Mouse (Mus musculus): ENCODE measurements around the gene Mpp6. TPM values are rescaled to one million over a fixed set of nuclear protein-coding genes. Genes with fewer than 3 reads are reported as not detected.

The Mpp6 gene
- polyA plus RNA-seq, 1 experiment from 2014 or later = 65.4 TPM

- H3K36me3 ChIP-seq (ENCODE audit: poor library complexity, severe bottlenecking) = no peaks in the 10 kb centered on the region
- no peak overlapping the region for H3K9ac ChIP-seq
- H3K4me3 ChIP-seq = no peak overlapping the region
- no peak overlapping the region for H3K27ac ChIP-seq
- no peaks in the 10 kb centered on the region for H3K4me1 ChIP-seq
- no peaks in the 10 kb centered on the region for H3K27me3 ChIP-seq
- 79% methylated on average over 1 of the region's 1 CpGs for WGBS
- no peaks in the 10 kb centered on the region for H3K9me3 ChIP-seq (replicated peaks)
- no peak for ATAC-seq
- H3K4me2 ChIP-seq = no peak overlapping the region
Measured at GRCm38 (mm10) chr6:50232984-50233383, 122.9 kb downstream of the Mpp6 start.

DNA sequence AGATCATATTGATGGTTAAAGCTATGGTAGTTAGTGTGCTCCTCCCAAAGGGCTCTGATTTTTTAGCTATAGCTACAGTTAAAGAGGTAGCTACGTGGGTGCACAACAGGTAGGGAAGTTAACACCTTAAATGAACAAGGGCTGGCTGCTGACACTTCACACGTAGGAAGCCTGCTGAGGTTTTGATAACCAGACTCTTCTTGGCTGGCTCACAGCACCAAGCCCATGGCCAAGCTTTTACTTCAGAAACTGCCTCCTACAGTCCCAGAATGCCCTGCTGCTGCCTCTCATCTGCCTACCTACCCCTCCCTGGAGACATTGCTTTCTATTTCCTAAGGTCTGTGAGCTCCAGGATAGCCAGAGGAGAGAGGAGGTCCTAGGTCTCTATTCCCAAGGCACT is 127.9 kb downstream of the Mpp6 start:
- Histone ChIP-seq H3K27ac (no peak overlapping the region), H3K4me3 (no peak overlapping the region), H3K36me3 (ENCODE audit: poor library complexity, severe bottlenecking) (no peaks in the 10 kb centered on the region), H3K4me1 (no peaks in the 10 kb centered on the region), H3K9ac (no peak overlapping the region), H3K4me2 (no peak overlapping the region), H3K9me3 (replicated peaks) (no peaks in the 10 kb centered on the region), H3K27me3 (no peaks in the 10 kb centered on the region)
- 68% methylated on average over 2 of the region's 2 CpGs for WGBS
- no peak for ATAC-seq

- WGBS = 95% methylated on average over 2 of the region's 2 CpGs
- no peak overlapping the region for H3K9ac ChIP-seq
- no peak overlapping the region for H3K4me2 ChIP-seq
- ATAC-seq = no peak
- H3K27me3 ChIP-seq = no peaks in the 10 kb centered on the region
- no peak overlapping the region for H3K4me3 ChIP-seq
- no peaks in the 10 kb centered on the region for H3K36me3 ChIP-seq (ENCODE audit: poor library complexity, severe bottlenecking)
- H3K9me3 ChIP-seq (replicated peaks) = no peaks in the 10 kb centered on the region
- no peak overlapping the region for H3K27ac ChIP-seq
- no peaks in the 10 kb centered on the region for H3K4me1 ChIP-seq
Measured at GRCm38 (mm10) chr6:50239902-50240301, 129.9 kb downstream of the Mpp6 start.

GRCm38 (mm10) chr6:50240437-50240836 is 130.4 kb downstream of the Mpp6 start:
- no peak overlapping the region for H3K4me2 ChIP-seq
- no peak overlapping the region for H3K9ac ChIP-seq
- no peak for ATAC-seq
- no peaks in the 10 kb centered on the region for H3K4me1 ChIP-seq
- H3K4me3 ChIP-seq = no peak overlapping the region
- 84% methylated on average over 5 of the region's 5 CpGs for WGBS
- H3K27me3 ChIP-seq = no peaks in the 10 kb centered on the region
- no peak overlapping the region for H3K27ac ChIP-seq
- no peaks in the 10 kb centered on the region for H3K9me3 ChIP-seq (replicated peaks)
- no peaks in the 10 kb centered on the region for H3K36me3 ChIP-seq (ENCODE audit: poor library complexity, severe bottlenecking)

DNA sequence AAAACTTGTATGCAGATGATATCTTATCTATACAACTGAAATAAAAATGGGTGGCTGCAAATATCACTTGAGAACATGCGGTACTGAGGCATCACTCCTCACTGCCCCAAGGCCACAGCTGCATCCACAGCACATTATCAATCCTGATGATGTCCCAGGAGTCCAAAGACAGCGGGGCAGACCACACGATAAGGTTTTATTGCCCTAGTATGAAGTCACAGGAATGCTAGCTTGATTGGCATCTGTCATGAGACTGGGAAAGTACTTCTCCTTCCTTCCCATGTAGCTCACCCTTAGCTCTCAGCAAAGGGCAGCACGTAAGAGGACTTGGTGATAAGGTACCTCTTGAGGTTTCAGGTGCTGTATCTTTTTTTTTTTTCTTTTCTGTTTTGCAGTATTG is 134.1 kb downstream of the Mpp6 start:
- H3K9ac ChIP-seq = no peak overlapping the region
- no peak overlapping the region for H3K4me3 ChIP-seq
- H3K27ac ChIP-seq = no peak overlapping the region
- H3K9me3 ChIP-seq (replicated peaks) = no peaks in the 10 kb centered on the region
- ATAC-seq = no peak
- no peaks in the 10 kb centered on the region for H3K4me1 ChIP-seq
- no peaks in the 10 kb centered on the region for H3K36me3 ChIP-seq (ENCODE audit: poor library complexity, severe bottlenecking)
- WGBS = 92% methylated on average over 4 of the region's 4 CpGs
- H3K27me3 ChIP-seq = no peaks in the 10 kb centered on the region
- no peak overlapping the region for H3K4me2 ChIP-seq

DNA sequence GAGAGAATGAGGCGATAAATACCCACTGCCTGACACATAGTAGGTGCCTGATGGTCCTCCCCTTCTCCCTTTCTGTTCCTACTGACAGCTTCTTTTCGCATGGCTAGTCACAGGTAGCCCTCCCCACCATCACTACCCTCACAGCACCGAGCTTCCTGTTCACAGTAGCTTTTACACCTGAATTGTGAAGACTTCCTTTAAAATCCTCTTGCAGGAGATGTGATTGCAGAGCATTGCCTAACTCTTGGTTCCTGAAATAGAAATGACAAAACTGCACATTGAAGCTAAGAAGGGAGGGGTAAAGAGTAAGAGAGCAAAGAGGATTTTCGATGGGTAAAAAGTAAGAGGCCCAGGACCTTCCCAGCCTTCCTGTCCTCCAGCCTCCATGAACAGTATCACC is 134.9 kb downstream of the Mpp6 start:
- Histone ChIP-seq H3K27ac (no peak overlapping the region), H3K4me1 (no peaks in the 10 kb centered on the region), H3K9me3 (replicated peaks) (no peaks in the 10 kb centered on the region), H3K27me3 (no peaks in the 10 kb centered on the region), H3K4me3 (no peak overlapping the region), H3K9ac (no peak overlapping the region), H3K4me2 (no peak overlapping the region), H3K36me3 (ENCODE audit: poor library complexity, severe bottlenecking) (no peaks in the 10 kb centered on the region)
- no peak for ATAC-seq
- 96% methylated on average over 4 of the region's 4 CpGs for WGBS

DNA sequence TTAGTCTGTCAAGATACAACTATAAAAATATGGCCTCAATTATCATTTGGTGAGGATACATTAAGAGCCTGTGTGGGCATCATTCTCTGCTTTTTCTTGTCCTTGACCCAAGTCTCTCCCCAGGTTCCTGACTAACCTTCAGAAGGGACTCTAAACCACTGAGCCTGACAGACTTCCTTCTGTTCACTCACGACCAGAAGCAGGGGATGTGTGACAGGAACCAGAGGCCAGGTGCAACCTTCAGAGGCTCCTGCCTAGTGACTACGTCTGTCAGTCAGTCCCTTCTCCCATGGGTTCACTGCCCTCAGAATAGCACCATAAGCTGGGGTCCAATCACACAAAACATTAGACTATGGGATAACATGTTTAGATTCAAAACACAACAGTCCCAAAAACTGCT is 137.3 kb downstream of the Mpp6 start:
- Histone ChIP-seq H3K4me1 (no peaks in the 10 kb centered on the region), H3K4me3 (no peak overlapping the region), H3K27me3 (no peaks in the 10 kb centered on the region), H3K27ac (no peak overlapping the region), H3K36me3 (ENCODE audit: poor library complexity, severe bottlenecking) (no peaks in the 10 kb centered on the region), H3K4me2 (no peak overlapping the region), H3K9me3 (replicated peaks) (no peaks in the 10 kb centered on the region), H3K9ac (no peak overlapping the region)
- WGBS = 84% methylated on average over 2 of the region's 2 CpGs
- ATAC-seq = no peak

DNA sequence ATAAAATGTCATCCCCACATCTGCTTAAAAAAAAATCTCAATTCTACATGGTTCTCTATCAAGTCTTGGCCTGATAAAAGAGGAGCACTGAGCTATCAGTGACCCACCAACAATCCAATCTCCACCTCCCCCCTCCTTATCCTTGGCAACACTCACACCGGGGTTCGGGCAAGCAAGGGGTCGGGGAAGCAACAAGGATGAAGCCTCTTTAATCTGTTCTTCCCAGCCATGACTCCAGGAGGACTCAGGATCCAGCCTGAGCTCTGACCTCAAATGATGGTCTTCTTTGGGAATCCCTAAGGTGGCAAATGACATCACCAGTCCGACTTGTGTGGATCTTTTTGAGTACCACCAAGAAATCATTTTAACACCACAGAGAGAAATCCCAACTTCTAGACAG is 137.8 kb downstream of the Mpp6 start:
- Histone ChIP-seq H3K4me3 (no peak overlapping the region), H3K36me3 (ENCODE audit: poor library complexity, severe bottlenecking) (no peaks in the 10 kb centered on the region), H3K9ac (no peak overlapping the region), H3K27ac (no peak overlapping the region), H3K27me3 (no peaks in the 10 kb centered on the region), H3K4me1 (no peaks in the 10 kb centered on the region), H3K9me3 (replicated peaks) (no peaks in the 10 kb centered on the region), H3K4me2 (no peak overlapping the region)
- ATAC-seq = no peak
- 91% methylated on average over 4 of the region's 4 CpGs for WGBS

Other genes with a start within 250 kb of the Mpp6 start
- 63.8 and 67.4 TPM in 2 replicates for gene Gsdme, start 153.6 kb downstream of the Mpp6 start, polyA plus RNA-seq (2015; fragmentation: Nextera tagmentation; extraction: Ambion mirVana)